Mouse (Mus musculus) macrophage (primary cell): ENCODE measurements around the gene Sema5a. TPM values are rescaled to one million over a fixed set of nuclear protein-coding genes. Genes with fewer than 3 reads are reported as not detected.

Experiments used
- H3K27ac ChIP-seq: fragments of 350-480 bp; formaldehyde crosslinking; 2 replicates; pipeline ENCODE4 v1.9.0; 2021
- H3K36me3 ChIP-seq: fragments of 350-480 bp; formaldehyde crosslinking; 2 replicates; pipeline ENCODE4 v1.9.0; 2021; ENCODE audit errors: inconsistent target
- H3K4me3 ChIP-seq: fragments of 350-480 bp; formaldehyde crosslinking; 2 replicates; pipeline ENCODE4 v1.9.0; 2021; ENCODE audit errors: inconsistent target
- H3K79me2 ChIP-seq: fragments of 350-480 bp; formaldehyde crosslinking; 2 replicates; pipeline ENCODE4 v1.9.0; 2021; ENCODE audit errors: inconsistent target
- WGBS: methylation state at CpG from one replicate; pipeline ENCODE4 v1.1.7; 2026; ENCODE audit warnings: inconsistent platforms; ENCODE audit not compliant: missing documents; 5-methylcytosine and 5-hydroxymethylcytosine counted together
- polyA plus RNA-seq: library from polyadenylated mRNA; stranded (reverse); fragments of 250-400 nt; gene quantifications from 3 replicates; pipeline ENCODE4 v1.2.4, GENCODE M21; 2018; ENCODE audit warnings: inconsistent platforms

Gene Sema5a
- polyA plus RNA-seq, 1 experiment from 2014 or later, result not detected

DNA sequence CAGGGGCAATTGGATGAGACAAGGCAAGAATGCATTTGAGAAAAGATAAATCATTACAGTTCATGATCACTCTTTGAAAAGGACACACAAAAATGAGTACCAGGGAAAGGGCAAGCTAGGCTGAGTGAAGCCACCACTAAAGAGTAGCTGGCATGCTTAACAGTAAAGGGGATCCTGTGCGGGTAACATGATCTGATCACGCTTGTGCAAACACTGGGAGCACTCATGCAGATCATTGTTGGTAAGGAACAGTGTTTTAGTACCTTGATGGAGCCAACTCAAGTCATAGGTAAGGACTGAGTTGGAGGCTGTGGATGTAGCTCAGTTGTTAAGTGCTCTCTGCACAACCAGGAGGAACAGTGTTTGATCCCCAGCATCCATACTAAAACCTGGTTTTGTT is 273.3 kb downstream of the Sema5a start:
- 92% methylated on average over 2 of the region's 2 CpGs for WGBS
- H3K27ac ChIP-seq, result no peak overlapping the region
- no peaks in the 10 kb centered on the region for H3K79me2 ChIP-seq
- no peak overlapping the region for H3K4me3 ChIP-seq
- H3K36me3 ChIP-seq, result no peaks in the 10 kb centered on the region

- Histone ChIP-seq H3K79me2 (no peaks in the 10 kb centered on the region), H3K27ac (no peak overlapping the region), H3K4me3 (no peak overlapping the region), H3K36me3 (no peaks in the 10 kb centered on the region)
- WGBS, result 89% methylated on average over 3 of the region's 3 CpGs
Measured at GRCm38 (mm10) chr15:32532539-32532938, 287.9 kb downstream of the Sema5a start.

DNA sequence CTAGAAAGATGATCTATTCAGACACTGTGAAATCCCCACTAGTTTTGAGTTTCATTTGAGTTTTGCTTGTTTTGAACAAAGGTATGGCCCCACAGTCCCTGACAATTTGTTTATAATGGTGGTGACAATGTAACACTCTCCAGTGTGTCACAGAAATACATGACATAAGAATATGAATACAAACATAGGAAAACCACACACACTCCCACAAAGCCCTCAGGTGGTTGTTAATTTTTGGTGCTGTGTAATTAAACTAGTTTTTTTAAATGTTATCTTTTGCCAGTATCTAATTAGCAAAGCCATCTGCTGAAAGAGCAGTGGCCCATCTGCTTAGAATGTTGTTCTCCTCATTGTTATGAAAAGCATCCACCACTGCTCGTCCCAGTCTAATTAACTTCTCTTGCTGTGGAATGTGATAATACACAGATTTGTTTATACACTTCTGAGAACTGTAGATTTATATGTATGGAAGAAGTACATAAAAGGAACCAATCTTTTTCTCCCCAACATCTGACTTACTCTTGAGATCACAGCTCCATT is 289.0 kb downstream of the Sema5a start:
- Histone ChIP-seq H3K27ac (no peak overlapping the region), H3K79me2 (no peaks in the 10 kb centered on the region), H3K4me3 (no peak overlapping the region), H3K36me3 (no peaks in the 10 kb centered on the region)
- WGBS, result 77% methylated on average over 1 of the region's 1 CpGs

DNA sequence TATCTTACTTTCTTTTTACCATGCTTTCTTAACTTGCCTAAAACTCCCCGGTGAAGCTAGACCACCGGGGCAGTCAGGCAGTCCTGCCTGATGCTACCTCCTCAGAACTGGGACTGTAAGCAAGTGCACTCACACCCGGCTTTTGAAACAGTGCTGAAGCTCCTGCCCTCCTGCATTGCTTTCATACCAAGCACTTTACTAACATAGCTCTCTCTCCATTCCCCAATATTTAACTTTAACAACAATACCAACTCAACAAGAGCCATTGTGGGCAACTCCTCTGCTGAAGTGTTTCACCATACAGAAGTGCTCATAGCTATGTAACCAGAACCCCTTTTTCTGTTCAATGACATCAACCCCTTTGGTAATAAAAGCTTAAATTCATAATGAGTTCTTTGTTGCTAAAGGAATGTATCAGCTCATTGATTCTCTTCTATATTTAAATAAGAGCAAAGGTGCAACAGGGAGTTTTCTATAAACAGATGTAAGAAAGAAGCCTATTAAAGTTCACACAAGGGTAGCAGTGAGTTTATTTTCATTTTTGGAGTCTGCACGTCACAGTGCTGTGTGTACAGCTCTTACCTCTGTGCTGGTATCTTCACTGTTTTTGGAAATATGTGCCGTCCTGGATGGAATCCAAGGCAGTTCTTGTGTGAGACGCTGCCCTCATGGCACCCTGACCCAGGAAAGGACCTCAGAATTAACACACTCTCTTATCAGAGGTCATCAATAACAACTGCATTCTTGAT is 292.3 kb downstream of the Sema5a start:
- 81% methylated on average over 6 of the region's 6 CpGs for WGBS
- H3K79me2 ChIP-seq, result no peaks in the 10 kb centered on the region
- H3K36me3 ChIP-seq, result no peaks in the 10 kb centered on the region
- no peak overlapping the region for H3K27ac ChIP-seq
- no peak overlapping the region for H3K4me3 ChIP-seq

DNA sequence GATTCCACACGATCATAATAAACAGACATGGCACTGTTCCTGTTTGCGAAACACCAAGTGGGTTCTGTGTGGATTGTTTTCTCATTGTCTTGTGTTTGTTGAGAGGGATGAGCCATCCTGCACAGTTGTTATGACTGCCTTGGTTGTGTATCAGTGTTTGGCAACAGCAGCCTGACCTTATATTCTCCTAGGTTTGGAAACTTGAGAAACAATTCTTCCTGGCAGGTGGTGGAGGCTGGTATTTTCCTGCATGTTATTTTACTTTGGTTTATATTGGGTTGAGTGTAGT is 292.8 kb downstream of the Sema5a start:
- 85% methylated on average over 2 of the region's 2 CpGs for WGBS
- Histone ChIP-seq H3K4me3 (no peak overlapping the region), H3K27ac (no peak overlapping the region), H3K79me2 (no peaks in the 10 kb centered on the region), H3K36me3 (no peaks in the 10 kb centered on the region)

DNA sequence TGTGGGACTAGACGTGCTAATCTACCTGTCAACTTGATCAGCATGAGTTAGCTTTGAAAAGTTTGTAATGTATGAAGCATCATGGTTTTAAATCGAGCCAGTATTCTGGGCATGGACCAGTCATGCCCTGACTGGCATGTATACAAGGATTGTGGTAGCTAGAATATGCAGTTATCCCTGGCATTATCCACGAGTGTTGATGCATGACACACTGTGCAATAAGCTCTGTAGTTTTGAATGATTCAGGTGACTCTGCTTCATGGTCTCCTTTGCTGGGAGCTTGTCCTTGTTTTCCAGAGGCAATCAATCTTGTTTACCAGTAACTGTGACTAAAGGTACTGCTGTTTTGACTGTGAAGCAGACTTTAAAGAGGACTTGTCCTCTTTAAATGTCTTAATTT is 293.5 kb downstream of the Sema5a start:
- no peak overlapping the region for H3K27ac ChIP-seq
- H3K36me3 ChIP-seq, result no peaks in the 10 kb centered on the region
- WGBS, result 82% methylated on average over 3 of the region's 3 CpGs
- H3K79me2 ChIP-seq, result no peaks in the 10 kb centered on the region
- no peak overlapping the region for H3K4me3 ChIP-seq

- H3K79me2 ChIP-seq, result no peaks in the 10 kb centered on the region
- H3K36me3 ChIP-seq, result no peaks in the 10 kb centered on the region
- WGBS, result 85% methylated on average over 1 of the region's 1 CpGs
- H3K4me3 ChIP-seq, result no peak overlapping the region
- no peak overlapping the region for H3K27ac ChIP-seq
Measured at GRCm38 (mm10) chr15:32542746-32543145, 298.1 kb downstream of the Sema5a start.

DNA sequence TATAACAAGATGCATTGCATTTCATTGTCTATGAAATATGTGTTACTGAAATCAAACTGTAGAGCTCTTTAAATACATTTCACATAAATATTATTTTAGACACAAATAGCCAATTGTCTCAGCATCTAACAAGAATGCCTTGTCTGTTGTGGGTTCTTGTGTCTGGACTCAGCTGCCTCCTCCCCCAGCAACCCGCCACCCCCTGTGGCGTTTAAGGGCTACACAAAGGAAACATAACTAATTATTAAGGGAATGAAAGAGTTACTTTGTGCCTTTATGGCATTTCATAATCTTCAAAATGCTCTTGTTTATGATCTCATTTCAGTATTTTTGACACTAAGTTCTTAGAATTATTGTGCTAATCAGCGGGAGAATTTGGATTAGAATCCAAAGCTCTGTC is 298.6 kb downstream of the Sema5a start:
- no peaks in the 10 kb centered on the region for H3K79me2 ChIP-seq
- no peak overlapping the region for H3K4me3 ChIP-seq
- WGBS, result 84% methylated on average over 3 of the region's 3 CpGs
- H3K36me3 ChIP-seq, result no peaks in the 10 kb centered on the region
- no peak overlapping the region for H3K27ac ChIP-seq

- H3K4me3 ChIP-seq, result no peak overlapping the region
- WGBS, result 60% methylated on average over 3 of the region's 3 CpGs
- H3K36me3 ChIP-seq, result no peaks in the 10 kb centered on the region
- H3K79me2 ChIP-seq, result no peaks in the 10 kb centered on the region
- H3K27ac ChIP-seq, result no peak overlapping the region
Measured at GRCm38 (mm10) chr15:32545455-32545854, 300.8 kb downstream of the Sema5a start.

DNA sequence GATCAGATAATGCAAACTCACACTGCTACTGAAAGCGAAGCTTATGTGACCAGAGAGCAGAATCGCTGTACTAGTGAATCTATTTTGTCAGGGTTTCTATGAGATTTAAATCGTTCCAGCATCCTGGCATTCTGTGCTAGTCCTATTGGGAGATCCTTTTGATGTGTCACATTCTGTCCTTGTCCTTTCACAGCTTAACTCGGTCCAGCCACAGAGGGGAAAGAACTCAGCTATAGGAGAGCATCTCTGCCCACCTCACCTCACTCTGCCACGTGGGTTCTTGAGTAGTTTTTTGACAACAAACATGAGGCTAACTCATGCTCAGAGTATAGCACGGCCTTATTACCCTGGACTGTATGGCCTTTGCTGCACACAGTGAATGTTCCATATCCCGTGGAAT is 302.1 kb downstream of the Sema5a start:
- no peaks in the 10 kb centered on the region for H3K36me3 ChIP-seq
- H3K27ac ChIP-seq, result no peak overlapping the region
- WGBS, result 90% methylated on average over 7 of the region's 7 CpGs
- H3K79me2 ChIP-seq, result no peaks in the 10 kb centered on the region
- no peak overlapping the region for H3K4me3 ChIP-seq

- no peaks in the 10 kb centered on the region for H3K79me2 ChIP-seq
- 100% methylated on average over 2 of the region's 2 CpGs for WGBS
- no peak overlapping the region for H3K27ac ChIP-seq
- no peaks in the 10 kb centered on the region for H3K36me3 ChIP-seq
- no peak overlapping the region for H3K4me3 ChIP-seq
Measured at GRCm38 (mm10) chr15:32558925-32559324, 314.3 kb downstream of the Sema5a start.

DNA sequence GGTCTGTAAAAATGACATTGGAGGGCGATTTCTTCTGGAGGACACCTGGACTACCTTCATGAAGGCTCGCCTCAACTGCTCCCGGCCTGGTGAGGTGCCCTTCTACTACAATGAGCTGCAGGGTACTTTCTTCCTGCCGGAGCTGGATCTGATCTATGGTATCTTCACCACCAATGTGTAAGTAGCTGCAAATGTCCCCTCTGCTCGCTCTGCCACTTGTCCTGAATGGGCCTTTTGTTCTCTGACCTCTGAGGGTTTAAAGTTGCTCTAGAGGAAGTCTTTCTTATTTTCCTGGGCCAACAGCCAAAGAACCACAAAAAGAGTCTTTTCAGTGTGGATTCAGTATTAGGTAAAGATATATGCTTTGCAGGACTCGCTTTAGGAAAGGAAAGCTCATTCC is 318.0 kb downstream of the Sema5a start:
- H3K27ac ChIP-seq, result no peak overlapping the region
- H3K4me3 ChIP-seq, result no peak overlapping the region
- no peaks in the 10 kb centered on the region for H3K36me3 ChIP-seq
- no peaks in the 10 kb centered on the region for H3K79me2 ChIP-seq
- 65% methylated on average over 6 of the region's 6 CpGs for WGBS

- H3K4me3 ChIP-seq, result no peak overlapping the region
- H3K27ac ChIP-seq, result no peak overlapping the region
- no peaks in the 10 kb centered on the region for H3K79me2 ChIP-seq
- no peaks in the 10 kb centered on the region for H3K36me3 ChIP-seq
- WGBS, result 78% methylated on average over 3 of the region's 3 CpGs
Measured at GRCm38 (mm10) chr15:32568181-32568857, 323.7 kb downstream of the Sema5a start.

GRCm38 (mm10) chr15:32568858-32569387 is 324.3 kb downstream of the Sema5a start:
- no peaks in the 10 kb centered on the region for H3K36me3 ChIP-seq
- no peak overlapping the region for H3K27ac ChIP-seq
- H3K4me3 ChIP-seq, result no peak overlapping the region
- H3K79me2 ChIP-seq, result no peaks in the 10 kb centered on the region
- WGBS, result 78% methylated on average over 6 of the region's 6 CpGs

DNA sequence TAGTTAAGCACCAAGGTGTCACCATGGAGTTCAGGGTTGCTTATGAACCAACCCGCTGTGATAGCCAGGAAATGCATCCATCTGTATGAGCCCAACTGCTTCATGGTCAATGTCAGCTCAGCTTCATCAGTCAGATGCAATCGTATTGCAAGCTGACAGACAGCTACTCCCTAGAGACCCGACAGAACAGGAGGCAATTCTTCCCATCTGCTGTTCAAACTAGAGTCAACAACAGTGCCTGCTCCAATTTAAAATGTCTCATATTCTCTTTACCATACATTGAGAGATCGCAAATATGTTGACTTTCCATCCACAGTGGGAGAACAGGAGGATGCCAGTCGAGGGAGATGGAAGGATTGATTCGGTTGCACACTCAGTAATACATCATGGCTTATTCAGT is 329.7 kb downstream of the Sema5a start:
- H3K4me3 ChIP-seq, result no peak overlapping the region
- H3K79me2 ChIP-seq, result no peaks in the 10 kb centered on the region
- no peaks in the 10 kb centered on the region for H3K36me3 ChIP-seq
- WGBS, result 89% methylated on average over 6 of the region's 6 CpGs
- no peak overlapping the region for H3K27ac ChIP-seq
